Mouse (Mus musculus) intestine, postnatal 0 days (tissue): ENCODE measurements around the gene Nfasc. TPM values are rescaled to one million over a fixed set of nuclear protein-coding genes. Genes with fewer than 3 reads are reported as not detected.

Experiments
- ATAC-seq: fragments of 200-750 bp; cut with Nextera tagmentation; 2 replicates; pipeline ENCODE4 v1.8.0; 2017; ENCODE audit warnings: mild to moderate bottlenecking, moderate TSS enrichment, moderate library complexity
- H3K27ac ChIP-seq: fragments of 300-500 bp; sonication (generic); 2 replicates; pipeline ENCODE4 v1.5.1; 2014; ENCODE audit warnings: mild to moderate bottlenecking, low read depth, low read length, moderate library complexity
- H3K27me3 ChIP-seq: fragments of 300-500 bp; sonication (generic); replicated peaks from 2 replicates; pipeline ENCODE4 v1.6.1; 2014; ENCODE audit warnings: low read length, mixed read lengths; ENCODE audit not compliant: control insufficient read depth, insufficient read depth
- H3K36me3 ChIP-seq: fragments of 300-500 bp; sonication (generic); 2 replicates; pipeline ENCODE4 v1.6.1; 2014; ENCODE audit warnings: mild to moderate bottlenecking, moderate library complexity; ENCODE audit not compliant: control insufficient read depth, insufficient read depth
- H3K4me1 ChIP-seq: fragments of 300-500 bp; sonication (generic); replicated peaks from 2 replicates; pipeline ENCODE4 v1.6.1; 2014; ENCODE audit warnings: antibody characterized with exemption, low read length, mixed read lengths; ENCODE audit not compliant: control insufficient read depth, insufficient read depth
- H3K4me2 ChIP-seq: fragments of 300-500 bp; sonication (generic); replicated peaks from 2 replicates; pipeline ENCODE4 v1.6.1; 2014; ENCODE audit warnings: low read depth, mild to moderate bottlenecking, moderate library complexity
- H3K4me3 ChIP-seq: fragments of 300-500 bp; sonication (generic); 2 replicates; pipeline ENCODE4 v1.5.1; 2014; ENCODE audit warnings: low read depth, low read length
- H3K9ac ChIP-seq: fragments of 300-500 bp; sonication (generic); 2 replicates; pipeline ENCODE4 v1.6.1; 2014; ENCODE audit warnings: mild to moderate bottlenecking, low read depth, low read length
- H3K9me3 ChIP-seq: fragments of 300-500 bp; sonication (generic); 2 replicates; pipeline ENCODE4 v1.6.1; 2016; ENCODE audit warnings: mixed run types; ENCODE audit not compliant: control insufficient read depth
- CTCF ChIP-seq: sonication (generic); IDR thresholded peaks from 2 replicates; pipeline ENCODE4 v1.5.1; 2016; ENCODE audit warnings: low read depth, mild to moderate bottlenecking, control low read depth, antibody characterized with exemption, moderate library complexity
- WGBS: fragments of 180-500 bp; shearing (Covaris S2); extraction: QIAGEN DNeasy Blood & Tissue Kit; methylation state at CpG from one replicate; pipeline ENCODE4 v1.1.7; 2014; 5-methylcytosine and 5-hydroxymethylcytosine counted together
- polyA plus RNA-seq: library from polyadenylated mRNA; unstranded; fragments of >200 nt; fragmentation: Nextera tagmentation; extraction: Ambion mirVana; gene quantifications from 2 replicates; pipeline ENCODE4 v1.2.1, GENCODE M21; 2015

Gene Nfasc
- polyA plus RNA-seq, 1 experiment from 2014 or later = 0.83 TPM

DNA sequence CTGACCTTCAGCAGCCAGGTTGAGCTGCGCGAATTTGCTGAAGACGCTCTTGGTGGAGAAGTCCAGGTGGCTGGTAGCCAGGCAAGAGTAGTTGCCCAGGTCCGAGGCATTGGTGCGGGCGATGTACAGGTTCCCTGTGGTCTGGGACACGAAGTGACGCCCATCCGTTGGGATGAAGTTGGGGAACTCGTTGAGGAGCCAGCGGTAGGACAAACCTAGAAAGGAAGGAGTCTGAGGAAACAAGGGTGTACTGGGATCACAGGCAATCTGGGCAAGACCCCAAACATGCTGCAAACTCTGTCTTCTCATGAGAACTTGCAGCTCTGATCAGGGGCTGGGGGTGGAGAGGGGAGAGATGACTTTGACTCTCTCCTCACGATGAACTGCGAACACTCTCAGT, 213.5 kb downstream of the Nfasc start:
- 95% methylated on average over 13 of the region's 13 CpGs for WGBS

DNA sequence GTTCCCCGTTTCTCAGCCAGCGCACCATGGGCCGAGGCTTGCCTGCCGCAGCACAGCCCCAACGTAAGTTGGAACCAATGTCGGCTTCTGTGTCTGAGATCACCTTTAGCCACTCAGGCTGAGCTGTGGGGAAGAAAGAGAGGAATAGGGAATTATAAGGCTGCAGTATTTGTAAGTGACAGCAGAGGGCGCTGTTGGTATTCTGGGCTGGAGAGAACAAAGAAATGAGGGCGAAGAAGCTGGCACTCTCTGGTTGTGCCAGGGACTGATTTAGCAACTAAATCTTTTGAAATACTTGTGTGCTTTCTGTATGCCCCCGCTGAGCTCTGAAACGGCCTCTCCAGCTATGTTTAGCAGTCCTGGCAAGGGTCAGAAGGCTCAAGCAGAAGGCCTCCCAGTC, 215.8 kb downstream of the Nfasc start:
- no peak overlapping the region for H3K9ac ChIP-seq

More for the DNA sequence above, 213.5 kb downstream of the Nfasc start:
- Histone ChIP-seq H3K4me3 (no peak overlapping the region), H3K4me1 (no peaks in the 10 kb centered on the region), H3K36me3 (no peaks in the 10 kb centered on the region), H3K9ac (no peak overlapping the region), H3K9me3 (no peaks in the 10 kb centered on the region), H3K27ac (no peak overlapping the region), H3K4me2 (no peak overlapping the region), H3K27me3 (no peaks in the 10 kb centered on the region)
- ATAC-seq = no peak
- no peak for TF ChIP-seq CTCF

GRCm38 (mm10) chr1:132523920-132524319, 217.7 kb downstream of the Nfasc start:
- no peaks in the 10 kb centered on the region for H3K9me3 ChIP-seq
- H3K4me3 ChIP-seq = no peak overlapping the region
- H3K9ac ChIP-seq = no peak overlapping the region
- no peak overlapping the region for H3K27ac ChIP-seq
- no peaks in the 10 kb centered on the region for H3K4me1 ChIP-seq
- no peak overlapping the region for H3K4me2 ChIP-seq
- H3K36me3 ChIP-seq = no peaks in the 10 kb centered on the region
- TF ChIP-seq CTCF = peak; percentile 69
- H3K27me3 ChIP-seq = no peaks in the 10 kb centered on the region
- WGBS = 25% methylated on average over 4 of the region's 4 CpGs
- ATAC-seq = no peak

More for the DNA sequence above, 215.8 kb downstream of the Nfasc start:
- 9% methylated on average over 10 of the region's 10 CpGs for WGBS
- Histone ChIP-seq H3K4me1 (no peaks in the 10 kb centered on the region), H3K27me3 (no peaks in the 10 kb centered on the region), H3K27ac (no peak overlapping the region), H3K36me3 (no peaks in the 10 kb centered on the region), H3K4me3 (no peak overlapping the region), H3K9me3 (no peaks in the 10 kb centered on the region), H3K4me2 (no peak overlapping the region)
- 0 out of 2 replicates have a peak, but pooled peaks have one; percentile 22 for ATAC-seq
- peak; percentile 94 for TF ChIP-seq CTCF

DNA sequence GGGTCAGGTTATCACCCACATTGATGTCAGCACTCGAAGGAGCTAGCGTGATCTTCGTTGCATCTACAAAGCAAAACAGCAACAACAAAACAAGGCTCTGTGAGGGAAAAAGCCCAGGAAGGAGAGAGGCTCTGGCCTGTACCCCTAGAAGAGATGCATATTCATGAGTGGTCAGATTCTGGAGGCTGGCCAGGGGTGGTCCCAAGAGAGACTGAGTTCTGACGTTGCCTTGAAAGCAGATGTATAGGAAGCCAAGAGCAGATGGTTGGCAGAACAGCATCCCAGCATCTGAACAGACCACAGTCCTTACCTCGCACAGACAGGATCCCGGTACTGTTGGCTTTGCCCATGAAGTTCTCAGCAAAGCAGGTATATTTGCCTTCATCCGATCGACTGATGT, 218.5 kb downstream of the Nfasc start:
- Histone ChIP-seq H3K36me3 (no peaks in the 10 kb centered on the region), H3K4me3 (no peak overlapping the region), H3K27ac (no peak overlapping the region), H3K9ac (no peak overlapping the region), H3K4me2 (no peak overlapping the region), H3K9me3 (no peaks in the 10 kb centered on the region), H3K4me1 (no peaks in the 10 kb centered on the region), H3K27me3 (no peaks in the 10 kb centered on the region)
- whole genome bisulfite sequencing = 74% methylated on average over 8 of the region's 8 CpGs
- ATAC-seq = no peak
- no peak for TF ChIP-seq CTCF

DNA sequence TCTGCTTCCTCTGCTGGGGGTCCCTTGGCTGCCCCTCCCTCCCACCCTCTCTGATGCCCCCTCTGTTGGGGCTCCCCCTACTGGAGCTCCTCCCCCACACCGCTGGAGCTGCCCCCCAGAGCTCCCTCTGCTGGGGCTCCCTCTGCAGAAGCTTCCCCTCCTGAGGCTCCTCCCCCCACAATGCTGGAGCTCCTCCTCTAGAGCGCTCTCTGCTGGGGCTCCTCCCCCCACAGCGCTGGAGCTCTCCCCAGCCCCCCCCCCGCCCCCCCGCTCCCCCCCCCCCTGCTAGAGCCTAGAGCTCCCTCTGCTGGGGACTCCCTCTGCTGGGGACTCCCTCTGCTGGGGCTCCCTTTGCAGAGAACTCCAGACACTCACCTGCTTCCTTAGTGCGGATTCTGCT, 220.8 kb downstream of the Nfasc start:
- no peak overlapping the region for H3K9ac ChIP-seq
- no peak overlapping the region for H3K4me3 ChIP-seq
- H3K36me3 ChIP-seq = no peaks in the 10 kb centered on the region
- peak overlapping the region; percentile 24; the same call in 1 of the 2 replicates for H3K4me2 ChIP-seq
- 42% methylated on average over 2 of the region's 6 CpGs for WGBS
- no peaks in the 10 kb centered on the region for H3K9me3 ChIP-seq
- ATAC-seq = peak; percentile 63
- no peaks in the 10 kb centered on the region for H3K27me3 ChIP-seq
- no peaks in the 10 kb centered on the region for H3K4me1 ChIP-seq
- peak; percentile 68 for TF ChIP-seq CTCF
- no peak overlapping the region for H3K27ac ChIP-seq

DNA sequence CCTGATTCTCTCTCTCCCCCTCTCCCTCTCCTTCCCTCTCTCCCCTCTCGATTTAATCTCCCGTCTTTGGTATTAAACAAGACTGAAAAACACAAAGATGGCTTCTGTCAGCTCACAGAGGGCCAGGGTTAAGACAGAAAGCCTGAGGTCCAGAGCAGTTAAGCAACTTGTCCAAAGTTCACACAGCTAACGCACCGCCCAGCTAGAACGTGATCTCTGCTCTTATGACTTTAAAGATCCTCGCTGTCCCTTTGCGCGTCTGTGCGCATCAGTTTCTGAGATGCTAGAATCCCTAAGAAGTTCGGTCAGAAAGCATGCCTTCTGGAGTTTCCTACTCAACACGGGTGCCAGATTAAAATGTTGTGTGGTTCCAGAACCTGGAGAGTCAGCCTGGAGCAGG, 221.9 kb downstream of the Nfasc start:
- Histone ChIP-seq H3K4me3 (no peak overlapping the region), H3K4me1 (no peaks in the 10 kb centered on the region), H3K27ac (no peak overlapping the region), H3K9me3 (no peaks in the 10 kb centered on the region), H3K36me3 (no peaks in the 10 kb centered on the region), H3K27me3 (no peaks in the 10 kb centered on the region), H3K4me2 (no peak overlapping the region), H3K9ac (no peak overlapping the region)
- WGBS = 64% methylated on average over 11 of the region's 11 CpGs
- no peak for ATAC-seq
- no peak for TF ChIP-seq CTCF

DNA sequence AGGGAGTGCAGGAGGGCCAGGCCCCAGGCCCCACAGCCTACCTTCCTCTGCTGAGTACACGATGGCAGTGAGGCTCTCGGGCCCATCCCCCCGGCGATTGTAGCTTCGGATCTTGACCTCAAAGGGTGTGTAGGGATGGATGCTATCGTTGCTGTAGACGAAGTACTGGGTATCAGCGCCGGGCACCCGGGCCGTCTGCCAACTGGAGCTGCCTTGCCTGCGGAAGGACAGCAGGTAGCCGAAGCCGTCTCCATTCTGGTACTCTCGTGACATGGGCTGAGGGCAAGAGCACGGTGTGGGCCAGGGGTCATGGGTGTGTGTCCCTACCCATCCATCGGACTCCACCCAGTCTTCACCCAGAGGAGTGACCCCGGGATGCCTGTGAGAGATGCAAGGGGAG, 223.0 kb downstream of the Nfasc start:
- TF ChIP-seq CTCF = no peak
- H3K9me3 ChIP-seq = no peaks in the 10 kb centered on the region
- H3K4me3 ChIP-seq = no peak overlapping the region
- H3K27me3 ChIP-seq = no peaks in the 10 kb centered on the region
- no peak overlapping the region for H3K27ac ChIP-seq
- H3K9ac ChIP-seq = no peak overlapping the region
- H3K36me3 ChIP-seq = no peaks in the 10 kb centered on the region
- ATAC-seq = no peak
- H3K4me1 ChIP-seq = no peaks in the 10 kb centered on the region
- no peak overlapping the region for H3K4me2 ChIP-seq
- 79% methylated on average over 18 of the region's 18 CpGs for WGBS
